Mouse (Mus musculus) adrenal gland, adult 18-20 months (tissue): ENCODE data around the gene Usp39. TPM values are rescaled to one million over a fixed set of nuclear protein-coding genes. Genes with fewer than 3 reads are reported as not detected.

Experiments used
- DNase-seq, 2 experiments: peaks; one replicate each; pipeline ENCODE4 v3.0.0; 2021 to 2022; ENCODE audit warnings: low spot score in 2 of 2
- total RNA-seq, 2 experiments: library from RNA; stranded (reverse); gene quantifications; 1 replicate in 1 of 2; 2 replicates in 1 of 2; pipeline ENCODE4 v1.2.3; 2021

Usp39 gene
- total RNA-seq, 2 experiments from 2014 or later: 30.9 to 31.7 TPM

DNA sequence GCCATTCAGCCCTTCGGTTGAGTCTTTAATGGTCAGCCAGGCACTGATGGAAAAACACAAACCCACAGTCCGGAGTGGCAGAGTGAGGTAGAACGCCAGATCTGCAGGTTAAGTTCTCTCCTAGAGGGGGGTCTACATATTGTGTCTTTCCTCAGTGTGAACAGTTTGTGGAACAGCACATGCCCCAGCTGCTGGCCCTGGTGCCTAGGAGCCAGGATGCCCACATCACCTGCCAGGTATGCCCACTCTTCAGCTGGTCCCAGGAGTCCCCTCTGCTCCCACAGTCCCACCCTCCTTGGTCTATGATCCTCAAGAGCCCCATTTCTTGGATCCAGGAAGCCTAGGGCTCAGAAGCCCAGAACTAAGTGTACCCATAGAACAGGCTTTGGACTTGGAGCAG is 32.8 kb downstream of the Usp39 start:
- DNase-seq: no peak

DNA sequence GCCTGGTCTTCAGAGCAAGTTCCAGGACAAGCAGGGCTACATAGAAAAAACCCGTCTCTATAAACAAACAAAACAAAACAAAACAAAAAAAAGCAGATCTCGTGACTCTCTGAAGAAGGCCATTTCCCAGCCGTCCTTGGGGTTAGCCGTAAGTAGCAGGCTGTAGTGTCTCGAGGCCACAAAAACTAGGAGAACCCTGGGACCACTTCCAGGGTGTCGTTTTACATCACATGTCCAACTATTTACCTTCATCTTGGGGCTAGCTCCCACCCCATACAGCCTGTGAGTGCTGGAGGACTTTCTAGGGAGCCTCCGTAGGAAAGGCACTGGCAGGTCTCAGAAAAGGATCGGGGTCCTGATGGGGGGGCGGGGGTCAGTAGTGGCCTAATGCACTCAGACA is 41.5 kb downstream of the Usp39 start:
- DNase-seq: no peak

DNA sequence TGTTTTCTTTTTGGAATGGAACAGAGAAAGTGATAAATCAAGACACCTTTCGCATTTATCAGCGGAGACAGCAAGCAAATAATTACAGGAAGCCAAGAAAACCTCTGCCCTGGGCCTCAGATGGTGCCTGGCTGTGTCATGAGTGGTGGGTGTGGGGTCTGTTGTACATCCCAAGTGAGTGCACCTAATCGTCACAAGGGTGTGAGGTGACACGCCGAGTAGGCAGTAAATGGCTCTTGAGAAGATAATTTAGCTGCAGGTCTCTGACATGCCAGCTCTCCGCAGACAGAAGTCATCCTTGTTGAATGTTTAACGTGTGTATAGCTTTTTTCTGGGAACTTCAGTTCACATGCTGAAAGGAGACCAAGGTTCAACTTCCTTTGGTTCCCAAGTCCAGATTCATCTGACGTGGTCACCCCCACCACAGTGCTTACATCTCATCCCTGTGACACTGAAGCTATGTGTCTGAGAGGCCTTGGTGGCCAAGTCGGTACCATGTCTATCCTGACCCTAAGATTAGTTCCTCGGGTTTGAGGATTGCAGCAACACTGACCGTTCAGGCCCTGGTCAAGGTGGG is 42.5 kb downstream of the Usp39 start:
- no peak for DNase-seq

DNA sequence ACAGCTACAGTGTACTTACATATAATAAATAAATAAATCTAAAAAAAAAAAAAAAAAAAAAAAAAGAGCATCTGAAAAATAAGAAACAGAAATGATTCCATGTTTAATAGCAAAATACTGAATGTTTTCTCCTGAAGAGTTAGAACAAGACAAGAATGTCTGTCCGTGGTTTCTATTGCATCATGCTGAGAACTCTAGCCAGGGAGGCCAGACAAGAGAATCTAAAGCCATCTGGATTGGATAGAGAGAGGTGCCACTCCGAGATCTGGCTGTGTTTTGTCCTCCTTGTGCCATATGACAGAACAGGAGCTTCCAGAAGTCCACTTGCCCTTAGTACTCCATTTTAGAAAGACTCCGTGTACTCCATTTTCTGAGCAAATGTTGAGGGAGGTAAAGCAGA is 47.2 kb downstream of the Usp39 start:
- DNase-seq: no peak

DNA sequence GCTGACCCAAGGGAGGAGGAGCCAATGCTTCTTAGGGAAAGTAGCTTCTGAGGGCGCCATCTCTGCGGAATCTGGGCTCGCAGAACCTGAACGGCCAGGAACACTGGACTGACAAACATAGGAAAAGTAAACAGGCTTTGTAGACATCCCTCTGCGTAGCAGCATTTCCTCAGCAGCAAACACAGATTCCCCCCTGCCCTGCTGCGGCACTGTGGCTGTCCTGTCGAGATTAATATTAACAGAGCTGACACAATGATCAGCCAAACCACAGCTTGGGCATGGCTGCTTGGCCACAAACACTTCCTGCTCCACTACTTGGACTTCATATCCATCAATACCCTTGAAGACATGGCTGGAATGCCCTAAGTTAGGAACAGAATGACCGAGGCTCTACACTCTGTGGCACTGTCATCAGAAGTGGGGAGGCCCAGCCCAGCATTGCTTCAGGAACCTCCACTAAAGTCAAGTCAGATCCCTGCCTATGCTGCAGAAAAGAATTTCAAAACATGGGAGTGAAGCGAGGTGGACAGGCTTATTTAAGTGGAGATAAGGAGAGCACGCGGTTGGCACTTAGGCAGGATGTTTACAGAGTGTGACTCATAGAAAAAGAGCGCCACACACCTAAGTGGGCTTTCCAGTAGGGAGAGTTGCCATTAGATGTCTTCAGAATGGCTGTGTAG is 51.9 kb downstream of the Usp39 start:
- DNase-seq: no peak

DNA sequence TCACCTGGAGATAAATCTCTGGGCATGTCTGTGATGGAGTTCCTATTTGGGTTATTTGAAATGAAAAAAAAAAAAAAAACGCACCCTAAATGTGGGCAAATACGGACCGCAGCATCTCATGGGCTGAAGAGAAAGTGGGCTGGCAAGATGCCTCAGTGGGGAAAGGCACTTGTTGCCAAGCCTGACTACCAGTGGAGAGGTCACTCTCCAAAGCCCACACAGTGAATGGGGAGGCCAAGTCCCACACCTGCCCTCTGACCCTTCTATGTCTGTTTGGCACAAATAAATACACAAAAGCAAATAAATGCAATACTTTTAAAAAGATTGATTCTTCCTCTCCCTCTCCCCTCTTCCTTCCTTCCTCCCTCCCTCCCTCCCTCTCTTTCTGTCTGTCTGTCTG is 55.5 kb downstream of the Usp39 start:
- DNase-seq: no peak

DNA sequence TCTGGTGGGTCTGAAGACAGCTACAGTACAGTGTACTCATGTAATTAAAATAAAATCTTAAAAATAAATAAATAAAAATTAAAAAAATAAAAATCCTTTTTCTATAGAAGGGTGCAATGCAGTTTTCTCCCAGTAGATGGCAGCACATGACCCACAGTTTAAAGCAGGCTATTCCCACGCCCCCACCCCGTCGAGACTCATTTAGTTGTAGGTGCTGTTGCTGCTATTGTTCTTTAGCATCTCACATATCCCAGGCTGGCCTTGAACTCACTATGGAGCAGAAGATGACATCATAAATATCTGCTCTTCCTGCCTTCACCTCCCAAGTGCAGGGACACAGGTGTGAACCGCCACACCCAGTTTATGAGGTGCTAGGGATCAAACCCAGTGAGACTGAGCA is 61.1 kb downstream of the Usp39 start:
- no peak for DNase-seq

DNA sequence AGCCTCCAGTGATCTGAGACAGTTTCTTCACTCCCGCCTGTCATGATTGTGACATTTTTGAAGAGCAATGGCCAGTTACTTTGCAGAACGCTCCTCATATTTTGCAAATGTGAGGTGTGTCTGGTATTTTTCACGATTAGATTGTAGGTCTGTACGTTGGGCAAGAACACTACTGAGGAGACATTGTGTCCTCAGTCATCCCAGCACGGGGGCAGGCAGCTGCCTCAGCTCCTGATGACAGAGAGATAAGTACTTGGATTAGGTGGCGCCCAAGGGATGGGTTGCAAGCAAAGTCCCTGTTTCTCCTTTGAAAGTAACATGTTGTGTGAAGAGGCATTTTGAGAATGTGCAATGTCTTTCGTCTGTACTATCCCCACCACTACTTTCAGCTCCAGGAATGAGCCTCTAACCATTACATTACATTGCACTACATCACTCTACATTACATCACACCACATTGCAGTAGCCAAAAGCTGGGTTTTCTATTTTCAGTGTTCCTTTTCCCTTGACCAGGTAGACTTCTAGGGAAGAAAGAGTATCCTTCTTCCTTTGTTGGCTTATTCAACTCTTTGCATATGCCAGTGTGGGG is 64.5 kb downstream of the Usp39 start:
- DNase-seq: no peak

DNA sequence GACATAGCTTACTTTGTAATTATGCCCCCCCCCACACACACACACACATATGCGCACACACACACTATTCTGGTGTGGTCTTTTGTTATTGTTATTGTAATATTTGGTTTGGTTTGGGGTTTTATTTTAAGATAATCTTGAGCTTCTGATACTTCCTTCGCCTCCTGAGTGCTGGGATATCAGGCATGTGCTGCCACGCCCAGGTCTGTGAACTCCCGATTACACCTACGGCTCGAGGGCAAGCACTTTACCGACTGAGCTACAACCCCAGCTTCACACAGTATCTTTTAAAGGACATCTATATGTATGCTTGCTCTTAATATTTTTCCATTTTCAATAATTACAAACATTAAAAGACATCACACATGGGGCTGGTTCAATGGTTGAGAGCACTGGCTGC is 65.5 kb downstream of the Usp39 start:
- no peak for DNase-seq

DNA sequence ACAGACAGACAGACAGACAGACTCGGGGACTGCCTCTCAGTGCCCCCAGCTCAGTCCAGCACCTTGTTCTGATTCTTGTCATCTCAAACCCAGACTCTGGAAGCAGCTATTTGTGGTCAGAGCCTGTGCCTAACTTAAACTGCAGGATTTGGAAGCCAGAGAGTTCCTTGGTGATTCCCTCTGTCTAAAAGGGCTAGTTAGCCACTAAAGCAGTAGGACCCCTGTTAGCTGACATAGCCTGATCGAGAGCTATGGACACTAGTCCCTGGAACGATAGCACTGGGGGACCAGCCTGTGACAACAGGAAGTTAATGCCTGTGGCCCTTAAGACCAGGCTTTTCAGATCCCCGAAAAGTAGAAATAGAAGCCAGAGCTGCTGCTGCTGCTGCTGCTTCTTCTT is 66.1 kb downstream of the Usp39 start:
- no peak for DNase-seq

DNA sequence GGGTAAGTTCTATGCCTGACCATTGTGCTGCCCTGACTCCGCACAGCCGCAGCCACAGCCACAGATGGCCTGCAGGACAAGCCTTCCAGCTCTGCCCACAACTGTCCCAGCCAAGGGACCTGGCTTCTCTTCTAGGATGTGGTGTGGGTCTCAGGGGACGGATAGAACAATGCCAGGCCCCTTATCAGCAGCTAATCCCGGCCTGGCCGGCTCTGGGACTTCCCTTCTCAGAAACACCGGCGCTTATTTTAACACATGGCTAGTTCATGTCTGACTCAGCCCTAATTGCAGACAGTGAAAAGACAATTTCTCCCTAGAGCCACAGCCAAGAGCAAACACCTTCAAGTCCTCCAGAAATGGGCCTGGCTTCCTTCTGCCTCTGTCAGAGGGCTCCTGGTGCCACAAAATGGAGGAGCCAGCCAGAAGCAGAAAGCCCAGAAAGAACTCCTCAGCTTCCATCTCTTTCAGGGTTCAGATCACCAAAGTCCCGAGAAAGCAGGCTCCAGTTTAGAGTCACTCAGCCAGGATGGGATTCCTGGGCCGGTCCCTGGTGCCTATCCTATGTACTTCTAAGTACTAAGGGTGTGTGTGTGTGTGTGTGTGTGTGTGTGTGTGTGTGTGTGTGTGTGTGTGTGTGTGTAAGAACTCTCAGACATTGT is 67.3 kb downstream of the Usp39 start:
- no peak for DNase-seq

DNA sequence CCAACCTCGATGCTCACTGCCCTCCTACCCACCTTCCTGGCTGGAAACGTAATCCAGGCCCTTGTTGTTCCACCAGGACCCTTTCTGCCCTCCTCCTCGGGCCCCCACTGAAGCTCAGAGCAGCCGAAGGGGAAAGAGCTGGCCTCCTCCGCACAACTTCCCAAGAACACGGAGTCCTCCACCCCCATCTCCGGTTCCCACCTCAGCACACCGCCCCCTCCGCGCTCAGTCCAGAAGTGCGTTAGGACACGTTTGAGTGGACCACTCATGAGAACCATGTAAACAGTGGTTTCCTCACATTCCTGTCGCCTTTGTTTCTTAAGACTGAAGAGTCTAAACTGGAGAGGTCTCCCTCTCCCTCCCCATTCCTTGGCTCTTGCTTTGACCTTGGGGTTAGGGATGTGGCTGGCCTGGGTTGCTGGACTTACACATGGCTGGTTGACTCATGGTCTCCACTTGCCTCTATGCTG is 68.0 kb downstream of the Usp39 start:
- no peak for DNase-seq

DNA sequence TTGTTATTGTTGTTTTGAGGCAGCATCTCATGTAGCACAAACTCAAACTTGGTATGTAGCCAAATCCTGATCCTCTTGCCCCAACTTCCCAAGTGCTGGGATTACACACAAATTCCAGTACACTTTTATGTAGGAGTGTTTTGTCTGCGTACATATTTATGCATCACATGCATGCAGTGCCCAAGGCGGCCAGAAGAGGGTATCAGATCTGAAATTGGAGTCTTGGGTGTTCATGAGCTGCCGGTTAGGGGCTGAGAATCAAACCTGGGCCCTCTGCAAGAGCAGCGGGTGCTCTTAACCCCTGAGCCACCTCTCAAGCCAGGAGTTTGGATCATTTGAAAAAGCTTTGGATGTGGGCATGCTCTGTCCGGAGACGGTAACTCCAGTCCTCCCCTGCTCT is 68.8 kb downstream of the Usp39 start:
- no peak for DNase-seq

DNA sequence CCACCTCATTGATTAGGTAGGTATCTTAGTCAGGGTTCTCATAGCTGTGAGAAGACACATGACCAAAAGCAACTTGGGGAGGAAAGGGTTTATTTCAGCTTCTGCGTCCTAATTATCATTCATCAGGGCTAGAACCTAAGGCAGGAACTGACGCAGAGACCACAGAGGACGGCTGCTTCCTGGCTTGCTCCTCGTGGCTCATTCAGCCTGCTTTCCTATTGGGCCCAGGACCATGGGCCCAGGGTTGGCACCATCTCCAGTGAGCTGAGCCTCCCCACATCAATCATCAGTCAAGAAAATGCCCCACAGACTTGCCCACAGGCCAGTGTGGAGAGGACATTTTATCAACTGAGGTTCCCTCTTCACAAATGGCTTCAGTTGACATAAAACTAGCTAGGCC is 69.5 kb downstream of the Usp39 start:
- no peak for DNase-seq

DNA sequence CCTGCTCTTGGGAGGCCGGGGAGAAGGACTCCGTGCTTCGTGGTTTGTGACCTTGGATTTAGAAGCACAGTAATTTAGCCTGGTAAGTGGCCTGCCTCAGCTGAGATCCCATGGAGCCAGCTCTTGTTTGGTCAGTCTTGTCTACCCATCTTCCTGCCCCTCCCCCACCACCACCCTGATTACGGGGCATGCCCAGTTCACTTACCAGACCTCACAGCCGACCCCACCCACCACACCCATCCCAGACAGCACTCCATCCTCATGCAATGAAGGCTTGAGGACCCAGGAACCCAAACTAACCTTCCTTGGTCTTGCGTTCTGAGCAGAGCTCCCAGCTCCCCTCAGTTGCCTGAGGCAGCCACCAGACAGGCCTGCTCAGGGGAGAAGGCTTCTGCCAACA is 71.8 kb downstream of the Usp39 start:
- DNase-seq: no peak

DNA sequence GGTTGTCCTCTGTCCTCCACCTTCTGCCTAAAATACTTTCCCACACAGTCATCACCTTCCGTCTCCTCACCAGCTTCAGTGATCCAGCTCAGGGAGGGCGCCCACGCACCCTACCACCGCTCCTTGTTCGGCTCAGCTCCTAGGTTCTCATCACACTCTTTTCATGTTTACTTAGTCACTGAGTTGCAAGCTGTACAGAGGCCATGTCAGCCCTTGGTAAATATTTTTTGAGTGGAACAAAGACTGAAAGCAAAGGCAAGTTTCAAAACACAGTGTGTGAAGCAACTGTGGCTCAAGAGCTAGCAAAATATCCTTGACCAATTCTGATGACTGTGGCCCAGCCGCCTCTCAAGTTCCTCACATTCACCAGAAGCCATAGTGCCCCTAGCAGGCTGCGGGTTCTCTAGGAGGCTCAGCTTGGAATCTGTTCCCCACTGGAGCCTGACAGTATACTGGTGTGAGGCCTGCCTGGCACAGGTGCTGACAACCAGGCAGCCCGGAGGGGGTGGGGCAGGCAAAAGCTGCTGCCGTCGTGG is 72.8 kb downstream of the Usp39 start:
- DNase-seq: no peak

DNA sequence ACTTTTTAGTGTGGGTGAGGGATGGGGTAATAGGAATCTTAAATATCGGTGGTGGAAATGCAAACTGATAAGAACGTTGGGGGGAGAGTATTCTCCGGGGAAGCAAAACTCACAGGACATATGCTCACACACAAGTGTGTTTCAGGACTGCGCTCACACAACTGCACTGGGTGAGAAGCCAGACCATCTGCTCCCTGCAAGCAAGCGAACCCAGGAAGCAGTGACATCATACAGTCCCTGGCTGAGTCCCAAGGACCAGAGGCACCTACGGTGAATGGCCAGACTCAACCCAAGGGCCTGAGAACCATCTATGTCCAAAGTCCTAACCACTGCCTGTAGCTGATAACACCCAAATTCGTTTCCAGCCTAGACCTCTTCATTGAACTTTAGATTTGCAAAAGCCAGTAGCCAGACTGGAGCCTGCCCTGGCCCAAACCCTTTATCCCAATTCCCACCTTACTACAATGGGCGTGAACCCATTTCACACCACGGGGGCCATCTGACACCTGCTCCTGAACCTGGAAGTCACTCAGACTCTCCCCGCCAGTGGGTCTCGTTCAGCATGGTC is 73.9 kb downstream of the Usp39 start:
- DNase-seq: no peak

DNA sequence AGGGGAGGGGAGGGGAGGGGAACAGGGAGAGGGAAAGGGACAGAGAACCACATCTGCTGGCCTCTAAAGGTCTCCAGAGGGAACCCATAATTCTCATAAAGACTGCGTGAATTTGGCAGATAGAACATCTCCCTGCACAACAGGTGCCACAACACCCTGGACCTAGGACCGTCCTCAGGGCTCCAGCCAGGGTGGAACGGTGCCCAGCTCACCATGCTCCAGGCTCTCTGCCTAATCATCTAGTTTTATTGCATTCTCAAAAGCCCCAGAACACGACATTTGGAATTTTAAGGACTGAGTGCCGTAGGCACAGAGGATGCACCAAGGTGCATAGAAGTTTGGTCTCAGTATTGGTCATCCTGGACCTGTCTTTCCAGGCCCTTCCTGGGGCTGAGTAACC is 74.7 kb downstream of the Usp39 start:
- no peak for DNase-seq
